Mouse (Mus musculus): Measurements from ENCODE around the gene Kcna1. TPM values are rescaled to one million over a fixed set of nuclear protein-coding genes. Genes with fewer than 3 reads are reported as not detected.

Gene Kcna1
- polyA plus RNA-seq, 1 experiment = 1.8 TPM

DNA sequence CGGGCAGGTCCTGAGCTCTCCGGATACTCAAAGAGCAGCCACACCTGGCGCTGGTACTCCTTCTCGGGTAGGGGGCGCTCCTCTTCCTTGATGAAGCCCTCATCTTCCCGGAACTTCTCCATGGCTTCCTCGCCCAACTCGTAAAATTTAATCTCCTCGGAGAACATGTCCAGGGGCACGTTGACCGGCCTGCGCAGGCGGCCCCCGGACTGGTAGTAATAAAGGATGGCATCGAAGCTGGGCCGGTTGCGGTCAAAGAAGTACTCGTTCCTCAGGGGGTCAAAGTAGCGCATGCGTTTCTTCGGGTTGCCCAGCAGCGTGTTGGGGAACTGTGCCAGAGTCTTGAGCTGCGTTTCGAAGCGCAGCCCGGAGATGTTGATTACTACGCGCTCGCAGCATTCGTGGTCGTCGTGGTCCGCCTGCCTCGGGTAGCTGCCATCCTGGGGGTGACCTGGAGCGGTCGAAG is 3.3 kb downstream of the Kcna1 start:
- Histone ChIP-seq H3K4me3 (ENCODE audit: insufficient read depth, low read depth, low read length) (peak overlapping the region; percentile 13; the same call in 1 of the 2 replicates), H3K27ac (replicated peaks; ENCODE audit: low read depth, low read length) (no peak overlapping the region)

DNA sequence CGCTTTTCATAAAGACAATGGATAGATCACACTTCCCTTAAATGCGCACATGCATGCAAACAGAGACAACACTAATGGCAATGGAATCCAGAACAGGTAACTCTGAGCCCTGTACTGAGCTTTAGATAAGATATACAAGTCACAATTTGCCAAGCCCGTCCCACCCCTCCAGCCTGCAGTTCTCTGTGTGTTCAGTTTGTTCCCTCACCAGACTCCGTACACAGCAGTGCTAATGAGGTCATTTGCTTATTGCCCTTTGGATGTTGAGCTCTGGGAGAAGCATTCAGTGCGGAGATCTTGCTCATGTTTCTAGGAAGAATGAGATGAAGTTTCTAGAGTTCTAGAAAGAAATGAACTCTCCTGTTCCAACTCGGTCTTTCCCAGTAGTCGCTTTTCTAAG is 17.7 kb downstream of the Kcna1 start:
- no peak overlapping the region for H3K27ac ChIP-seq (replicated peaks; ENCODE audit: low read depth, low read length)
- no peaks in the 10 kb centered on the region for H3K4me1 ChIP-seq (ENCODE audit: control insufficient read depth, insufficient read depth, insufficient read length, low read length)
- no peak overlapping the region for H3K4me3 ChIP-seq (ENCODE audit: insufficient read depth, low read depth, low read length)

More for the DNA sequence above, 3.3 kb downstream of the Kcna1 start:
- peaks cover 4% of the 10 kb centered on the region; the same call in 1 of the 2 replicates for H3K4me1 ChIP-seq (ENCODE audit: control insufficient read depth, insufficient read depth, insufficient read length, low read length)

DNA sequence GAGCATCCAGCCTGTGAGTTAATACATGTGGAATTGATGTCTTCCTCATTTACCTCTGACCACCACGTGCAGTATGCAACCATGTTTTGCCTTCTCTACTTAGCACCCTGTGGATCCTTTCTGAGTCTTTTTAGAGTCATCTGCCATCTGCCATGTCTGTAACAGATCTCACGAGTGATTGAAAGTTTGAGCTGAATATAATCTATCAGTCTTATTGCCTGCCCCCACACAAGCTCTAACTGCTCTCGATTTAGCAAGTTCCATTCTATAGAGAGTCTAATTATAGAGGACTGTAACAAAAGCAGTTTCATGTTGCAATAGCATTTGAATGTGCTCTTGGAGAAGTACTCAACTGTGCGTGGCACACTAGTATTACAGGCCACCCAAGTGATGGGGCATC is 27.7 kb downstream of the Kcna1 start:
- Histone ChIP-seq H3K4me3 (ENCODE audit: insufficient read depth, low read depth, low read length) (no peak overlapping the region), H3K4me1 (ENCODE audit: control insufficient read depth, insufficient read depth, insufficient read length, low read length) (no peaks in the 10 kb centered on the region), H3K27ac (replicated peaks; ENCODE audit: low read depth, low read length) (no peak overlapping the region)

DNA sequence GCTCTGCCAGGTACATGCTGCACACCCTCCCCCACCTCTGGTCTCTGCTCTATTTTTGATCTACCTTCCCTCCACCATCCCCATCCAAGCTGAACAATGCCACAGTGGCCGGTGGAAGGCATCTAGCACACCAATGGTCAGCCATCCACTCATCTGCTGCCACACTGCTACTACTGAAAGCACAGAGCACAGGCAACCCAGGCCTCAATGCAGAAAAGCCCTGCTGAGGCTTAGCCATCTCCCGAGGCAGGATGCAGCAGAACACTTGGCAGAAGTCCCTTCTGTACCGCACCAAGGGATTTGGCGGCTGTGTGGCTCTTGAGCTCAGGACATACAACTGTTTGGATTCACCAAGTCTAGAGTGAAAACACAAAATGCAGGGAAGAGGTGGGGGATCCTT is 35.4 kb downstream of the Kcna1 start:
- H3K4me1 ChIP-seq (ENCODE audit: control insufficient read depth, insufficient read depth, insufficient read length, low read length) = no peaks in the 10 kb centered on the region
- H3K27ac ChIP-seq (replicated peaks; ENCODE audit: low read depth, low read length) = no peak overlapping the region
- H3K4me3 ChIP-seq (ENCODE audit: insufficient read depth, low read depth, low read length) = no peak overlapping the region

DNA sequence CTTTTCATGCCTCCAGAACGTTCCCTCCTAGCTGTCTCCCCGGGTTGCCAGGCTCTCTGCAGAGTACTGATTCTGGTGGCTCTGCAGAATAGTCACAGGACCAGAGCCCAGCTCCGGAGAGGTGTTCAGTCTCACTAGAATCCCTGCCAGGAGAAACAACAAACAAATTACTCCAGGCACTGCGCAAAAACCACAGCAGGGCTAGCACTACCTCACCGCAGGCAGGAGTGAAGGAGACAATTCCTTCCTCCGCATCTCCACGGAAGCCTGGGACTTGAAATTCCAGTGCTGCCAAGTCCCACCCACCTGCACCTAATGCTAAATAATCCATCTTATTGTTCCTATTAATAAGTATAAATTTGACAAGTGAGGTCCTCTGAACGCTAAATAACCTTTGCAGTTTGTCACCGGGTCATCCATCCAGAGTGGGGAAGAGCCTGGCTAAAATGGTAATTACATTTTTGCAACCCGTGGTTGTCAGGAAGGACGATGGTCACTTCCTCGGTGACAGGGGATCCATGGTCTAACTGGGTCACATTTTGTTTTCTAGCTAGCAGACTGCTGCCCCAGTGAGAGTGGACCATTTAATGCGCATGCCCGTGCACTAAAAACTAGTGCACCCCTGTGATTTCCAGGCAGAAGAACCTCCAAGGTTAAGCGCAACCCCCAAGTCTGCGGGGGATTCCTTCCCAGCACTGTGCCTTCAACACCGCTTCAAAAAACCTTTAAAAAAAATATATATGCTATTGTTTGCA is 36.8 kb downstream of the Kcna1 start:
- Histone ChIP-seq H3K4me3 (ENCODE audit: insufficient read depth, low read depth, low read length) (no peak overlapping the region), H3K27ac (replicated peaks; ENCODE audit: low read depth, low read length) (no peak overlapping the region), H3K4me1 (ENCODE audit: control insufficient read depth, insufficient read depth, insufficient read length, low read length) (no peaks in the 10 kb centered on the region)

DNA sequence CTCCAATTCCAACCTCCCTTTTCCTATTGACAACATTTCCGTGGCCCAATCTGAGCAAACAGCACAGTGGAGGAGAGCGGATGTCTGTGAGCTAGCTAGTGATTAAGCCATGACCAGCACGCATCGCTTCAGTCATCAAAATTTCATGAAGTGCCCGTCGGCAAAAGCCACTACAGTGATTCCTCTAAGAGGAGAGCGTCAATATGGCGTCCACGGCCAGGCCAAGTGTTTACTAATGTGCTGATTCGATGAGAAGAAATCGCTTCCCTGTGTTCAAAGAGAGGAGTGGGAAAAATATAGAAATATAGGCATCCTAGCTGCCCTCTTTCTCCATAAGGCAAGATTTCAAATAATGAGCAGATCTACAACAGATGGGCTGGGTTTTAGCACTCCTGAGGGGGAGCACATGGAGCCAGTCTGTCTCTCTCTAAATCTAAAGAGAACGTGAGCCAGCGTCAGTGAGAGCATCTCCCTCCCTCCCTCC is 44.3 kb downstream of the Kcna1 start:
- Histone ChIP-seq H3K4me3 (ENCODE audit: insufficient read depth, low read depth, low read length) (no peak overlapping the region), H3K4me1 (ENCODE audit: control insufficient read depth, insufficient read depth, insufficient read length, low read length) (no peaks in the 10 kb centered on the region), H3K27ac (replicated peaks; ENCODE audit: low read depth, low read length) (no peak overlapping the region)

DNA sequence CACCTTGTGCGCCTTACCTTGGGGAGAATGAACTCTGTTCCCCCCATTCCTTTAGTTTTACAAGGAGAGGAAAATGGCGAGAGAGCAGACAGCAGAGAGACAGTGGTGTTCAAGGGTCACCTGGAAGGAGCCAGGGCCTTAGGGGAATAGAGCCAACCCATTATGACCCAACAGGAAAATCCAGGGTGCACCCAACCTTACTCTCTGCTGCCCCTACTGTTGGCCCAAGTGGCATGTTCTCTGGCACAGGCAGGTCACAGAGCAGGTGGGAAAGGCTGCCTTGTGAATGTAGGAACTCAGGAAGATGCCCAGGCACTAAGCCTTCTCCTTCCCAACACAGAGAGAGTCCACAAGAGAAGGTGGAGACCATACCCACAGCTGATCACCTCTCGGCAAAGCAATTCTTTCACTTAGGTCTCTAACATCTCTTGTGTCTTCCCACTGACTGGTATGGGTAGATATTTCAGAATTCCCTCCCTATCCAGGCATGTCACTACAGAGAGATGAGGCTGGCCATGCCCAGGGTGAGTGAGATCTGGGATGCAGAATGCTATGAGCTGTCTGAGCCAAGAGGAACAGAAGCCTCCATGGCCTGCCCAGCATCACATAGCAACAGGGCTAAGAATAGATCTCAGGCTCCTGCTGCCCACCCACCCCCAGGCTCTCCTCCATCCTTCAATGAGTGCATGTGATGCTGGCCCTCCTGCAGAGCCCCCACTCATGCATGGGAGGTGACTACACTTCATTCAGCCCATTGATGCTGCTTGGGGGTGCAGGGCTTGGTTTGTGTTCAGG is 46.8 kb downstream of the Kcna1 start:
- Histone ChIP-seq H3K27ac (replicated peaks; ENCODE audit: low read depth, low read length) (no peak overlapping the region), H3K4me1 (ENCODE audit: control insufficient read depth, insufficient read depth, insufficient read length, low read length) (no peaks in the 10 kb centered on the region), H3K4me3 (ENCODE audit: insufficient read depth, low read depth, low read length) (no peak overlapping the region)

DNA sequence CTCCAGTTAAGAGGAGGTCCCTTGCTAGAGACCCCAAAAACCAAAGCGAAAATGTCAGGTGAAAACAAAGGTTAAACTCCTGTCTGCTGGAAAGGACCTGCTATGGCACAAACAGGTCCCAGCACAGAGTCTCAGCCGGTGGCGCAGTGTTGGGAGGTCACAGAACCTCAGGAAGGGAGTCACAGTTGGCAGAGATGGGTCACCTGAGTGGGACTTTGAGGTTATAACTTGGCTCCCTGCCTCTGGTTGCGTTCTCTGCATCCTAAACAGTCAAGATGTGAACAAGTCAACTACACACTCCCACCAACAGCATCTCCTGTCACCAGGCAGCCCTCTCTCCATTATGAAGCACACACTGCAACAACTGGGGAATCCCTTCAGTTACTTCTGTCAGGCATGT is 48.4 kb downstream of the Kcna1 start:
- H3K4me3 ChIP-seq (ENCODE audit: insufficient read depth, low read depth, low read length) = no peak overlapping the region
- H3K4me1 ChIP-seq (ENCODE audit: control insufficient read depth, insufficient read depth, insufficient read length, low read length) = no peaks in the 10 kb centered on the region
- H3K27ac ChIP-seq (replicated peaks; ENCODE audit: low read depth, low read length) = no peak overlapping the region

DNA sequence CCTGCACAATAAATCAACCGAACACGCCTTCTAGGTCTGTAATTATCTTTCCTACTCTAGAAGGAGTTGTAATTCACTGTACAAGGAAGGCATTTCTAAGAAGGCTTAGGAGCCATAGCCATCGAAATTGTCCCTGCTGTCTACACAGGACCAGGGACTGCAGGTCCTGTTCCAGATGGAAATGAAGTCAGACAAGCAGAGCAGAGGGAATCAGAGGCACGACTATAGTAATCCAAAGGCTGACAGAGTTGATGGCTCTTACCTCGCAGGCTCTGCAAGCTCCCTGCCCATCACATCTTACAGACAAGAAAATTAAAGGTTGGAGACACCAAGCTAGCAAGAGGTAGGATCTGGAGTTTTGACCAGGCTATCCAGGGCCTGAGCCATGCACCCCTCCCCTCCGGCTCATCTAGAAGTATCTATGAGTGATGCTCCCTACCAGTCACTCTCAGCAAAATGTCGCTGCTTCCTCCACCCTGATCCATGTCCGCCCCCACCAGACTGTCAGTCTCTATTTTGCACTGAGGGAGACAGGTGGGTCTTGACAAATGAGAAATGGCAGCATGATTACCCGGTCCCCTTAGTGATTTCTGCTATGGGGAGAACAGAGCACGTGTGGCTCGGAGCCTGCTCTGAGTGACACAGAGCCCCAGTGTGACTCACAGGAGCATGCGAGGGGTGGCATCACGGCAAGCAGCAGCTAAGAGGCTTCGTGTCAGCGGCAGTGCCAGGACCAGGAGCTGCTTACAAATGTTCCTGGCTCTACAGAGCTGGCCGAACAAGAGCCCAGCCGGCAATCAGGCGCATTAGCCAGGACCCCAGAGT is 50.2 kb downstream of the Kcna1 start:
- no peaks in the 10 kb centered on the region for H3K4me1 ChIP-seq (ENCODE audit: control insufficient read depth, insufficient read depth, insufficient read length, low read length)
- no peak overlapping the region for H3K4me3 ChIP-seq (ENCODE audit: insufficient read depth, low read depth, low read length)

DNA sequence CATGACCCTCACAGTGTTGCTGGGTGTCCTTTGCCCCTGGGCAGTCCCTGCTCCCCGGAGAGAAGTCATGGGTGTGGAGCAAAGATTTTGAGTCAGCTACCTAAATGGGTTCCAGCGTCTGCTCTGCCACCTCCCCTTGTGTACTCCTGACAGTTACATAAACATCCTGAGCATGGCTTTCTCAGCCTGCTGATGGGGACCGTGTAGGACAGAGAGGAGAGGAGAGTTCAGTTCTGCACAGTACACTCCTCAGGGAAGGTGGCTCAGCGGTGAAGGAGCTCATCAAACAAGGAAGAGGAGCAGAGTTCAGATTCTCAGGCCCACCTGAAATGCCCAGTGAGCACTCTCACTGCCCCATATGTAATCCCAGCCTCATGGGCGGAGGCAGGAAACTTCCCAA is 51.1 kb downstream of the Kcna1 start:
- no peaks in the 10 kb centered on the region for H3K4me1 ChIP-seq (ENCODE audit: control insufficient read depth, insufficient read depth, insufficient read length, low read length)
- H3K4me3 ChIP-seq (ENCODE audit: insufficient read depth, low read depth, low read length) = no peak overlapping the region
- no peak overlapping the region for H3K27ac ChIP-seq (replicated peaks; ENCODE audit: low read depth, low read length)

More for the DNA sequence above, 50.2 kb downstream of the Kcna1 start:
- no peak overlapping the region for H3K27ac ChIP-seq (replicated peaks; ENCODE audit: low read depth, low read length)

DNA sequence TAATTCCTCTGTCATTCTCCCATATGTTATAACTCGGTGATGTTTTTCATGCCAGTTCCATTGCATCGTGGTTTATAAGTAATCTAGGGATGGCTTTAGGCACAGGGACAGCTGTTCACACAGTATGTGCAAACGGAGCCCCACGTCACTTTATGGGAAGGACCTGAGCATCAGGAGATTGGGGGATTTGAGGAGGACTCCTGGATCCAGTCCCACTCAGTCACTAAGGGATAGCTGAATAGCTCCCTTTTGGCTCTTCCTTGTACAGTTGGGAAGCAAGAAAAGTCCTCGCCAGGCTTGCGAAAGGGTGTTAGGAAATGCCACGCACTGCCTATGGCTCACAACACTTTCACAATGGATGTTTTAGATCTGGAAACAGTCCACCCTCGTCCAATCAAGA is 51.8 kb downstream of the Kcna1 start:
- no peak overlapping the region for H3K27ac ChIP-seq (replicated peaks; ENCODE audit: low read depth, low read length)
- H3K4me1 ChIP-seq (ENCODE audit: control insufficient read depth, insufficient read depth, insufficient read length, low read length) = no peaks in the 10 kb centered on the region
- H3K4me3 ChIP-seq (ENCODE audit: insufficient read depth, low read depth, low read length) = no peak overlapping the region

DNA sequence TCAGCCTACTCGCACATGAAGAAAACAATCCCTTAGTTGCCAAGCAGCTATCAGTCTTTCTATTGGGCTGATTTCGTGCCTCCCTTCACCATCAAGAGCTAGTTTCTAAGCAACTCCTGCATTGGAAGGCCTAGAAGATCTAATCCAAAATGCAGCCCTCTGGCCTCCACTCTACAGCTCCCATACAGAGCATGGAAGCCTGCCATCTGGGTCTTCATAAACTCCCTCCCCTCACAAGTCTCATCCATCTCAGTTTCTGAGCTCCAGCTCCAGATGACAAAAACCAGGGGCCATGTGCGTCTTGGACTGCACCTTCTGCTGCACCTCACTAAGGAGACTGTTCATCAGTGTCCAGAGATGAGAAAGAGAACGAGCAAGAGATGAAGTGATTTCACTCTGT is 52.8 kb downstream of the Kcna1 start:
- Histone ChIP-seq H3K4me1 (ENCODE audit: control insufficient read depth, insufficient read depth, insufficient read length, low read length) (no peaks in the 10 kb centered on the region), H3K27ac (replicated peaks; ENCODE audit: low read depth, low read length) (no peak overlapping the region), H3K4me3 (ENCODE audit: insufficient read depth, low read depth, low read length) (no peak overlapping the region)

Measured in brown adipose tissue, adult 24 weeks (tissue).